Mouse (Mus musculus) central nervous system, embryonic 14 days (tissue): Measurements from ENCODE around the gene Tceanc. TPM values are rescaled to one million over a fixed set of nuclear protein-coding genes. Genes with fewer than 3 reads are reported as not detected.

Experiments used
- polyA plus RNA-seq: library from polyadenylated mRNA; depleted of rRNA; stranded (reverse); fragments of >200 nt; gene quantifications from 2 replicates; pipeline ENCODE4 v1.2.3, GENCODE M21; 2012; rRNA removed

Tceanc gene
- polyA plus RNA-seq = 2.8 and 2.9 TPM in 2 replicates

DNA sequence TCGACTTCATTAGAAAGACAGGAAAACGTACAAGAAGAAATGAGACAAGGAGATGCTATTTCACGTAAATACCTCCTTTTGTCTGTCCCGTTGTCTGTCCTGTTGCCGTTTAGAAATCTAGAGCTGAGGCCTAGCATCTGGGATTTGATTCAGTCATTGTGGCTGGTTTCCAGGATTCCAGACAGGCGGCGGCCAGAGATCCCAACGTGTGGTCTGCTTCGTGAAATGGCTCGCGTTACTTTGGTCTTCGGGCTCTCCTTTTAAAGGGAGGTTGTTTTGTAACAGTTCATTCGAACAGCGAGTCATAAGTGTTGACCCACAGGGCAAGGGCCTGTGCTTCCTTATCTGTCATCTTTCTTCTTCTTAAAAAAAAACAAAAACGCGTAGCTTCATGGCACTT is at the start of gene Tceanc:
TSS of gene Tceanc (minus strand) at position 223 of the 400 bp plus-strand sequence.

DNA sequence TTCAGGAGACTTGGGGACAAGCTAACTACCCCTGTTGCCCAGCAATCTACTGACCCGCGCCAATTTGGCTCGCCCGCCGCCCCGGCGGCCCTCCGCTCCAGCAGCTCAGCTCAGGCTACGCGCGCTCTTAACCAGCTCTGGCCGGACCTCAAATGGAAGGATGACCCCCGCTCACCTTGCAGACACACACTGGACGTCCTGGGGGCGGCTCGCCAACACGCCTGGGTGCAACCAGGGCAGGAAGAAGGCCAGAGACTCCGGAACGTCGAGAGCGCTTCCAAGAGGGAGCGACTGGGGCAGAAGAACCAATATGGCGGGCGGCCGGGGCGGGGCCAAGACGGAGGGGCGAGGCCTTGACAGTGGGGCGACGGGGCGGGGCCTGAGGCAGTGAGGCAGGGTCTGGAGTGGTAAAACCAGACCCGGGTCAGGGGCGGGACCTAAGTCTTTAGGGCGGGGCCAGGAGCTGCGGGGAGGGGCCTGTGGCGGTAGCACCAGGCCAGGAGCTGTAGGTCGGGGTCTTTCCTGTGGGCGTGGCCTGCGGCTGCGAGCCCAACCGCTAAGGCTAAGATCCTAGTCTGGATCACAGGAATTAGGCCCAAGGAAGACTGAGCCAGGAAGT is 38.9 kb downstream of the Tceanc start, which contains the start of gene Rab9:
TSS of gene Rab9 (minus strand) at position 503 of the 619 bp plus-strand sequence.

Other genes starting within 250 kb of the Tceanc start
- gene Trappc2, start 78.0 kb downstream of the Tceanc start, polyA plus RNA-seq = 25.3 and 27.7 TPM in 2 replicates
- 8.2 TPM in 2 replicates for gene Ofd1, start 77.9 kb downstream of the Tceanc start, polyA plus RNA-seq
- 25.5 and 27.8 TPM in 2 replicates for gene Rab9, start 38.7 kb downstream of the Tceanc start, polyA plus RNA-seq
- gene Egfl6, start 67.2 kb upstream of the Tceanc start, polyA plus RNA-seq = 4.3 and 20.3 TPM in 2 replicates